Mouse (Mus musculus) urinary bladder, postnatal 14 days (tissue): ENCODE data around the gene Blnk.

Source experiments
- DNase-seq: peaks from one replicate; pipeline ENCODE4 v3.0.0; 2021; ENCODE audit warnings: low spot score

The Blnk gene

DNA sequence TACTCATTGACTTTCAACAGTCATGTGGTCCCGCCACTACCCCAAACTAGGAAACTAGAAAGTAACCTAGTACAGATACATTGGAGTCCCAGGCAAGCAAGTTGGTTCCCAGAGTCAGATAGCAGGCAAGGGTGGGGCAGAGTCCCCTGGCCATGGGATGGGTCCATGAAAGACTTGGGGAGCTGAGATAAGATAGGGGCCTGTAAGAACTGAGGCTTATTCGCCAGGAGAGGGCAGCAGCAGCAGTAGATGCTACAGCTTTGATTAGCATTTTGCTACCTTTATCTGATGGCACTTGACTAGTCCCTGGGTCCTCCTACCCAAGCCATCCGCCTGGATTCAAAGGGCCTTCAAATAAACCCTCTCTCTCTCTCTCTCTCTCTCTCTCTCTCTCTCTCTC, 5.2 kb upstream of the Blnk start:
- no peak for DNase-seq

DNA sequence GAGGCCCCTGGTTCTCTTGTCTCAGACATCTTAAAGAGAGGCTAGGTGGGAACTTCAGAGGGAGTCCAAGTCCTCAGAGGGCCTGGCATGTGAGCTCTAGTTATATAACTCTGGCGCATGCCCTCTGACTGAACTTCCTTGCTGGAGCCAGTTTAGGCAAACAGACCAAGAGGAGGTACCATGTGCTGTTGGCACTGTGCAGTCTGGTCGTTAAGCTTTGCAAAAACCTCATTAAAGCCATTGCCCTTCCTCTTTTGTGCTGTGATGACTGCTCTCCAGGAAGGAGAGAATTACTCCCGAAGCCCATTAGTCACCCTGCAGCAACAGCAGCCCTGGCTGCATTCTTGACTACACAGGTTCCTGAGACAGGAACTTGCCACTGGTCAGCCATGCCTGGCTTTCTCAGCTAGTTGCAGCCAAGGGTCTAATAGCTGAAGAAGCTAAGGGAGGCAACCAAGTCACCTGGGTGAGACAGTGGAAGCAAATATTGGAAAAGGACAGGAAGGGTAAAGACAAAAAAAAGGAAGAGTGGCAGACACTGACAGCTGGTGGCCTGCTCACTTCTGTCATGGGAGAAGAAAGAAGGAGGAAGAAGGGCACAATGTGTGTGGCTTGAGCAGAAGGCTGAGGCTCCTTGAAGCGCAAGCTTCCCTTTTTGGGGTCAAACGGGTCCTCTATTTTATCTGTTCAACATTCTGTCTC, 4.3 kb upstream of the Blnk start:
- peak; percentile 31 for DNase-seq

DNA sequence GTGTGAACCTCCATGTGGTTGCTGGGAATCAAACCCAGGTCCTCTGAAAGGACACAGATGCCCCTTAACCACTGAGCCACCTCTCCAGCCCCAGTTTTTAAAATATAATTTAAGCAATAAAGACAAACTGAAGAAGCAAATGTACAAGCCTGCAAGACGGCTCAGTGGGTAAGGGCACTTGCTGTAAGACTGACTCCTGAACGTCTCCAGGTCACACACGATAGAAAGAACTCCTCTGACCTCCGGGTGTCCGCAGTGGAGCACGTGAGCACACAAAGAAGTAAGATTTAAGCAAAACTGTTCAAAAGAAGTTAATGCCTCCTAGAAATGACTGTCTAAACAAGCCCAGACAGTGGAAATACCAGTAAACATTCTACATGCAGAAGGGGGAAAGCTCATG, 2.4 kb upstream of the Blnk start:
- no peak for DNase-seq

DNA sequence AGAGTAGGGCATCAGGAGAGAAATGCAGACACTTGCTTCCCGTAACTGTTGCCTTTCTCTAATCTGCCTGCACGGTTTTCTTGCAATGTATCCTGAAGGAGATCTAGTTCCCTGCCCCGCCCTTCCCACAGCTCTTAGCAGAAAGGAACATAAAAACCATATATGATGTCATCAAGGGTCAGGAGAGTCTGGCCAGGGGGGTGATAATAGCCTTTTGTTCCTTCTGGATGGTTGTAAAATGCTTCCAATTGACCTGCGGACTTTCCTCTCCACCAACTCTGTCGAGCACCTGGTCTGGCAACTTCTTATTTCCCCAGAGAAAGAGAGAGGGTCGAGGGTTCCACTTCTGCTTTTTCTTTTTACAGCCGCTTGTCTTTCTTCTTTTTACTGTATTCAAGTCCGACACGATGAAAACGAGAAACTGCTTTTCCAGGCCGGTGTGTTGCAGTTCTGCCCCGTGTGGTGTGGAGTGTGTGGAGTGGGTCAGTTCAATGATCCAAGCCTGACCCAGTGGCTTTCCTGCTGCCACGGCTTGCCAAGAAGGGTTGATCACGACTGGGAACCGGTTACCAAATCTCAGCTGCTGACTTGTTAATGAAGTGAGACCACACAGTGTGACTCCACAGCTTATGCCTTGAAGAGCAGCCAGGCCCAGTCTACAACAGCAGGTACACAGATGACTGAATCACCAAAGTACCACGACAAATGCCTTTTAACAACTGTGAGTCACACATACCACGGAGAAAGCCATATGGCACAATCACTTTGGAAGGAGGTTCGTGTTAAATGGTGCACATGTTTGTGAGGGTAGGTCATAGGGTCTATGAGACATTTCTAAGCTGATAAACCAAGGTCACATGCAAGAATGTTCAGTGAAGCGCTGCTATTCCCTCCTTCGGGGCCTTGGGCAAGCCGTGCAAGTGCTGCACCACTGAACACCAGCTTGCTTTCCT, 1.4 kb upstream of the Blnk start:
- DNase-seq: no peak

DNA sequence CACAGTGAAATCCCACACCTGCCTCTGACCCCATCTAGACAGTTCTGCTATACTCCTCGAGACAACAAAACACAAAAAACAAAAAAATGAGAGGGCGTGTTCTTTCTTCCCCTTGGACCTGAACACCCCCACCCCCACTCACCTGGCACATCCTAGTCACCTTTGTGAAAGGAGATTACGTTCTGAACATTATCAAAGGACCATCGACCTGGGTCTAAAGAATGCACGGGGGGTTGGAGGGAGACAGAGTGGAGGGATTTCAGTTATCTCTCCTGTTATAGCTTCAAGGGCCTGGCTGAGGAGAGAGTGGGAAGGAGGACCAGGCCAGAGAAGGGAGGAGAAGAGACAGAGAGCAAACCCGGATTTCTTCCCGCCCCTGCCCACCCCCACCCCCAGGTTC, 576 bp upstream of the Blnk start:
- no peak for DNase-seq

DNA sequence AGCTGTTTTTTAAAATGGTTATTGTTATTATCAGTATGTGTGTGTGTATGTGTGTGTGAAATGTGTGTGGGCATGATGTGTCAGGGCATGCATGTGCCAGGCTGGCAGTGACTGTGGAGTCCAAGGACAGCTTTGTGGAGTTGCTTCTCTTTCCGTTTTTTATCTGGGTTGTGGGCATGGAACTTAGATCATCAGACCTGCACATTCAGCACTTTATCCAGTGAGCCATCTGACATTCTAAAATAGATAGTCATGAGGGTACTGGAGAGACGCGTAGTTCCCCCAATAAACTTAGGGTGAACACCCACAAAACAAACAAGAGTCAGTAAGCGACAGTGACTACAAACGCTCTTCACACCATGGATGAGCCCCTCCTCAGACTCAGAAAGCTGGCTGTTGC, 979 bp downstream of the Blnk start:
- DNase-seq: no peak

DNA sequence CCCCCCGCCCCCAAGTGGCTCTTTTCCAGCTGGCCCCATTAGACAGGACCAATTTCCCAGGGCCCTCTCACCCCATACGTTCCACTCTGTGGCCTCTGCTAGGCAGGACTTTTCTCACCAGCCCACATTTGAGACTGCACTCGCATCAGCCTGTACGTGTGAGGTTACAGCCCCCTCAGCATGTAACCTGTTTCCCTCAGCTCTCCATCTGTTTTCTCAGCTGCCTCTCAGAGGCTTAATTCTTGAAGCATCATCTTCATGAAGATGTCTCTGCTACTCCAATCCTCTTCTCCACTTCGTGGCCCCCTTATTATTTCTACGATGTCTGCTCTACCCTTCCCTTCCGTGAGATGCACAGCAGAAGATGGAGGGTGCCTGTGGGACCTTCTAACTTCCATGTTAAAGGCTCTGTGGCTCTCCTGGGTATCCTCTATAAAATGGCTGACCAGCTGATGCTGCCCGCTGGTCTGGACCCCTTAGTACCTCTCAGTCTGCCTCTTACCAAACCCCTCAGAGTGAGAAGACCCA, 1.8 kb downstream of the Blnk start:
- DNase-seq: no peak

DNA sequence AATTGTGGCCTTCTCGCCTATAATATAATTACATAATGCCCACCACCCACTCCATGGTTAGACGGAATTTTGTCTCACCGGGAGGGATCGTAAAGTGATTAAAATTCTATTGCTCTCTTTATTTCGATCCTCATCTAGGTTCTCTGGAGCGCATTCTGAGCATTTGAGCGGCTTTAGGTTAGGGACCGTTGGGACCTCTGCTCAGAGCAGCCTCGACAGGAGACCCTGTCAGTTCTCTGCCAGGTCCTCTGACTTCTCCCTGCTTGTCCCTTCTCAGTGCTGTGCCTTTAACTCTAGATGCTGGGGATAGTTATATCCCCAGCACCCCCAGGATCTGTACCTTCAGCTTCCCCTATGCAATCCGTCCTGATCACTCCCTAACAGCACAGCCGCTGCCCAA, 2.2 kb downstream of the Blnk start:
- no peak for DNase-seq

DNA sequence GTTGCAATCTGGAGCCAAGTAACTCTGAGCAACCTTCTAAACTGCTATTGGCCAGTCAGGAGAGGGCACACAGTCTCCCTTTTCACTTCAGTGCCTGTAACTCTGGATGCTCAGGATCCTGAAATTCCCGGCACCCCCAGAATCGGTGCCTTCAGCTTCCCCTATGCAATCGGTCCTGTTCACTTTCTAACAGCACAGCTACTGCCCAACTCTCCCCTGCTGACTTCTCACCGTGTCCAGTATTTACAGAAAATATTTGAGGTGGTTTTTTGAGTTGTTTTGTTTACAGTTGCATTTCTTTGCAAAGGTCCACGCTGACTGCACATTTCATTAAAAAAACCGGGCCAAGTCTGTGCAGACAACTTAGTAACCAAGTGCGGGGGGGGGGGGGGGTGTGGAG, 2.7 kb downstream of the Blnk start:
- no peak for DNase-seq

DNA sequence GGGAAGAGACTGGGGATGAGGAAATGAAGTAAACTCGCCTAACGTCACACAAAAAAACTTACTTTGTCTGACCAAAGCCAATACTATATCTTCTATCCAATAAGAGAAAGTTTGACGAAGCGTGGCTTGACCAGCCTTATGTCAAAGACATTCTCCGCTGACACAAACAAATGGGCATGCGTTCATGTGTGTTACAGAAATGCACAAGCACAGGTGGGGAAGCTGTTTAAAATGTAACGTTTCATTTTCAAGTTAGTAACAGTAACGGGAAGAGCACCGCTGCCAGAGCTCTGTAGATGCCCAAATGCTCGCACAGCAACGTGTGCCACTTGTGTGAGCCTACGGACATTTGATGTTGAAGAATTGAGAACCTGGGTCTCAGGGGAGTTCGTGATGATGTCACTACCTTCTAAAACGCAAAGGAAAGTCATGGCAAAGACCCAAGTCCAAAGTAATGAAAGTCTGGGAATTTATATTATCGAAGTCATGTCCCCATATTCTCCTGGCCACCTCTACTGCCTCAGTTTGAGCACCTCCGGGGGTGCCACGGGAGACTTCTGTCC, 3.5 kb downstream of the Blnk start:
- DNase-seq: no peak

DNA sequence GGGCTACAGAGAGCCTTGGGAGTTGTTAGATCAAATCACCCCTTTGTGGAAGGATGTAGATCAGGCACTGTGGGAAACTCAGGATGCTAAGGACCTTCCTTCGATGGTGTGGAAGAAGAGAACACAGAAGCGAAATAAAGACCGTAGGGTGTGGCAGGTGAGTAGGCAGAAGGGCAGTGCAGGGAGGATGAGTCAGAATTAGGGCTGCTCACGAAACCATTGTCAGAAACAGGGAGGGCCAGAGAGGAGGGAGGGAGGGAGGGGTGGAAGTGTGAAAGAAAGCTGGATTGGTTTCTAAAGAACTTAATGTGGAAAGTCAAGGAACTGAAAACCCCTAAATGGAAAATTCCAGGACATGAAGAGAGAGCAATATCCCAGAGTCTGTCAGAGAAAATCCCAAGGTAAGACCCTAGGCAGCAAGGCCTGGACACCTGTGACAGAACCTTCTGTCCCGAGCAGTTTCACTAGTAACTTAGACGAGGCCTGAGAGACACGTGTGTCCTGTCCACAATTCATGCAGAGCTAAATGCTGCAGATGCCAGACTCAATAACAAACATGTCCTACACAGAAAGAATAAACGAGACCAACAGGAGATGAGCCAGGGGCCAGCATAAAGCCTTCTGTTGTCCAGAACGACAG, 4.3 kb downstream of the Blnk start:
- DNase-seq: no peak

DNA sequence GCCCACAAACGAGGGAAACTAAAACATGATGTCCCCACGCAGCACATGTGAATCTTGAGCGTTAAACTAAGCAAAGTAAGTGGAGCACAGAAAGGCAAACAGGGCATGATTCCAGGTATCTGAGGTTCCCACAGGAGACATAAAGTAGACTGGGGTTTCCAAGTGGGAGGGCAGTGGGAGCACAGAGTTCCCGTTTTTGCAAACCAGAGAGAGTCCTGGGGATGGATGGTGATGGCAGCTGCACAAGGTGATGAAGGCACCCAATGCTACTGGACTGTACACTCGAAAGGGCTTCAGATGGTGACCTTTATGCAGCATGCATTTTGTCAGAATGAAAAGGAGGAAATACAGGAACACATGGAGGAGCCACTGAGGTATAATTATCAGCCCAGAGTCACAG, 5.5 kb downstream of the Blnk start:
- DNase-seq: no peak

DNA sequence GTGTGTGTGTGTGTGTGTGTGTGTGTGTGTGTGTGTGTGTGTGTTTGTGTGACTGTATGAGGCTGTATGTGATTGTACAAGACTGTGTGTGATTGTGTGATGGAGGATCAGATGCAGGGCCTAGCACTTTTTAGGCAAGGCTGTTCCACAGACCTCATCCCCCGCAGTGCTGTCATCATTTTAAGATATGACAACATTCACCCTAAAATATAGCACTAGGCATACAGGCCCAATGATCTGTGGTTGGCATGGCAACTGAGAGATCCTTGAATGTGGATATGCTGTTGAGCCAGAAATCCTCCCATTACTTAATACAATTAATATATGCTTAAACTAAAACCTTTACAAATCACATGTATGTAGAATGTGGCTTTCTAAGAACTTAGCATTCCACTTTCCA, 9.8 kb downstream of the Blnk start:
- no peak for DNase-seq

DNA sequence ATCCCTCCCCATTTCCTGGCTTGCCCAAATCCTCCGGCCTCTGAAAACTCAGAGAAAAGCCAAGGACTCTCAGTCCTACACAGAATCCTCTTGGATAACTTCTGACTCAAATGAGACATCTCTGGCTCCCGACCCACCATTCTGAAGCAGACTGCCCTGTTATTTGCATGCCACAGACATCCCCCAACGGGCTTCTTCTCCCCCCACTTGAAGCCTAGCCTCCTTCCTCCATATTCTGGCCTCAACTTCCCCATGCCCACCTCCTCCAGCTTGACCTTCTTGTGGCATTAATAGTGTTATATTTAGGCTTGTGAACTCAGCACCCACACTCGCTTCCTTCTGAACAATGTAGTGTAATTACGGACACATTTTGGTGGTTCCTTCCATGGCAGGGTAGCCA, 13.7 kb downstream of the Blnk start:
- DNase-seq: no peak

DNA sequence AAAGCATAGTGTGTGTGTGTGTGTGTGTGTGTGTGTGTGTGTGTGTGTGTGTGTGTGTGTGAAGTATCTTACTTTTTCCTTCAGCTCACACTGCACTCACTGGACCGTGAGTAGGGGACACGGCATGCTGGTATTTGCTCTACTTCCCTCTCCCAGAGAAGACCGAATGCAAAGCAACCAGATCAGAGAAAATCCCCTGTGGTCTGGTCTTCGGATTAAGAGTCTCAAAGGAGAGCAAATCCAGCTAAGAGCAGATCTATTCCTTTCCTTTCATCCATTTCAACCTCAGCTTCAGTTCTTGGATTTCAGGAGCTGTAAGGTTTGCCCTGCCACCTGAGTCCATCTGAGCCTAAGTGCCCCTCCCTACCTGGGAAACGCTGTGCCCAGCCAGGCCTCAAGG, 16.3 kb downstream of the Blnk start:
- DNase-seq: no peak

DNA sequence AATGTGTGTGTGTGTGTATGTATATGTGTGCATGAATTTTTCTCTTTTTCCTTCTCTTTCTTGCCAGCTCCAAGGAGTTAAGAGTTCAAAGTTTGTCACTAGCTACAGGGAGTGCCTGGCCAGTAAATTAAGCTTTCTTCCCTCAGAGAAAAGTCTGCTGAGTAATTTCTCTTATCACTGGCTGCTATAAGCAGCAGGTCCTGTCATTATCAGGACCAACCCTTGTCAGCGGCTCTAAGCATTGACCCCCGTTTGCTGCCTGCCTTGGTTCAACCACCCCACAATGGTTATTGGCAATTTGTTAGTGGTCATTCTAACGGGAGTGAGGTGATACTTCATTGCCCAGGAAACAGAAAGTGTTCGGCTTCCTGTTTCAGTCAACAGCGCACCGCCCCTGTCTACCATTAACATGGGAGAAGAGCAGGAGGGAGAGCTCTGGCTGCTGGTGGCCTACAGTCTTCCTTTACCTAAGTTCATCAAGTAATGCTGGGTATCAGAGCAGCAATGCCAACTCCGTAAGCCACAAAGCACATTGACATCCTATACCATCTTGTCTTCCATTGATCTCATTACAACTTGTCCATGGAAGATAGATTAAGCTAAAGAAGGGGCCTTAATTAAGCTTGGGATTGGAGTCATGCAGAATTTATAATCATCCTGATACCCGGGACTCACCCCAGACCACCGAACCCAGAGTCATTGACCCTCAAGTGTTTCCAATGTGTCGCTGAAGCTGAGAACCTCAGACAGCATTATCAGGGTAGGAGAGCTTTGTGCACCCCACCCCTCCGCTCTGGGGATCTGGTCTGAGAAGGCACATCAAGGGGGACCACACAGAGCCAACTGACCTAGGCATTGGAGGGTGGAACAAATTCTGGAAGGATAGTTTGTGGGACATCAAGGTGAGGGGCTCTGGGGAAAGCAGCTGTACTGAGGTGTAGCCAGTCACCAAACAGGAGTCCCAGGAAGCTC, 17.1 kb downstream of the Blnk start:
- DNase-seq: no peak

DNA sequence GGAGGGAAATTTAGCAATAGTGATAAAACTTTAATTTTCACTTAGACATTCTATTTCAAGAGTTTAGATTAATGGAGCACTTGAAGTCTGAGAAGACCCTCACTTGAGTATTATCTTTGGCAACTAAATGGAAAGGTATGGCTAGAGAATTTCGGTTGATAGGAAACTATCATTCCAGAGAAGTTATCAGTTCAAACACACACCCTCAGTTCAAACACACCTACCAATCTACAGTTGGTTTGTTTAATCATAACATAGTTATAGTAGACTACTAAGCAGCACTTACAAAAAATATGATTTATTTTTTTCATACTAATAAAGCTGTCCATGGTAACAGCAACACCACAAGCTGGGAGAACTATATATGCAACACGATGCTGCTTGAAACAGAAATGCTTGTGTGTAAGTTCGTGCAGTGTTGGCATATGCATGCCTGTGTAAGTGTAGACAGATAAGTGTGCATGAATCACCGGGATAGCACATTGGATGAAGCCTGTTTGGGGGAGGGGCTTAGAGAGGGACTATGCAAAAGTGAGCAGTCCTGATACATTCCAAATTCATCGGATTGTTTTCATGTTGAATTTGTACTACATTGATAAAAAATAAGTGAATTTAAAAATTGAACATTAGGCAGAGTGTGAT, 22.9 kb downstream of the Blnk start:
- DNase-seq: no peak

DNA sequence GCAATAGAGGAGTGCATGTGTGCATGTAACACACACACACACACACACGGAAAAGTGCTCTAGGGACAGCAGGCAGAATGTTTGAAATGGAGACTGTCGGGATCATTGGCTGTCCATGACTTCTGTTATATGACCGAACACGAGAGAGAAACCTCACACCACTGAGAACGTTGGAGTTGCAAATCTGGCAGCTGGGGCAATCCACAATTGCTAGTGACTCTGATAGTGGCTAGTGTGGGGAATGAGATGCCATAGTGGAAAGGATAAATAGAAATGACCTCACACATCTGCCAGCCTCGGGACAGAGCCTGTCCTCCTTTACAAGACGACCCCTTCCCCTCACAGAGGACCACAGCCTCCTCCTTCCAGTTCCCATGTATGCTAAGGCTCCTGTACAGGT, 23.6 kb downstream of the Blnk start:
- DNase-seq: no peak

DNA sequence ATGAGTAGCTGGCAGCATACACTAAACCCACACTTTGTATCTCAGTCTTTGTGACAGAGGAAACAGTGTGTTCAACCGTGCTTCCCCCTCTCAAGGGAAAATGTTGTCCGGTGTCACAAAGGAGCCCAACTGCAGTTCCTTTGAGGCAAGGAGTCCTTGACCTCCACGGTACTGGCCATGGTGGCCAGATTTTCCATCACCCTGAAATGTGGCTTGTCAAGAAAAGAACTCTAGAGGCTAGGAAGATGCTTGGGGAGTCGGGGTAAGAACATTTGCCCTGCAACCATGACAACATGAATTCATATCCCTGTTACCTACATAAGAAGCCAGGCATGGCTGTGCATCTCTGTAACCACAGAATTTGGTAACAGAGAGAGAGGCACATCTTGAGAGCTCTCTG, 24.0 kb downstream of the Blnk start:
- no peak for DNase-seq

DNA sequence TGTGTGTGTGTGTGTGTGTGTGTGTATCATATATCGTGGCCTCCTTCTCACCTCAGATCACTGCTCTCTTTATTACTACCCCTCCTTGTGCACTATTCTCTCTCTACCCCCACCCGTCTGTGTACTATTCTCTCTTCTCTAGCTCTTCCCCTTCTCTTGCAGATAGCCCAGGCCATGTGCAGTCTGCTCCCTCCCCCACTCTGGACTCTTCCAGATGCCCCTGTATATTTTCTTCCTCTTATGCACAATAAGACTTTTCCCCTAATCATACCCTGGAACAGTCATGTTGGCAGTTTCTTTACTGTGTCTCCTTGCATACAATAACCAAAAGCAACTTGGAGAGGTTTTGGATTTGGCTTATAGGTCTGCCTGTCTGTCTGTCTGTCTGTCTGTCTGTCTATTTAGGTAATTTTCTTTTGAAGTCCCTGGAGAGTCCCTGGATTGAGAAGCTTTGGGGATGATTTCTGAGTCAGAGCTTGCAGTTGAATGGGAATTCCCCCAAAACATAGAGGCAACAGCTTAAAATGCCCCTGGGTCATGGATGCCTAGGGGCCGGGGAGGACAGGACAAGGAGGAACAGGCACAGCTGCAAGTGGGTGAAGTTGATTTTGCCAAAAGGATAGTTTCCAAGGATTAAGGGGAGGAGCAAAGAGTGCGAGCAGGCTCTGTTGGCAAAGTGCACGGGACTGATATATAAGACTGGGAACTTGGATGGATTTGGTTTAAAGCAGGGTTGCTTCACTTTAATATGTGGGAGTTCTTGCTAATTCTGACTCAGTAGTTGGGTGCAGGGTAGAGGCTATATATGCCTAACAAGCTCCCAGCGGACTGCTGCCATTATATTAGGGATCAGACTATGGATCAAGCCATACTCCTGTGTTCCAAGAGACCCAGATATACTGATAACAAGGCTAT, 29.1 kb downstream of the Blnk start:
- DNase-seq: no peak
